Mouse (Mus musculus) bone marrow, adult 2 months (tissue): ENCODE results near the gene Hnrnph2.

Experiments used
- CTCF ChIP-seq: fragments of 200-500 bp; IDR thresholded peaks from 2 replicates; pipeline ENCODE4 v1.5.1; 2011; ENCODE audit warnings: low read length, control low read depth; ENCODE audit not compliant: control insufficient read depth, insufficient read depth
- POLR2A ChIP-seq: fragments of 200-500 bp; IDR thresholded peaks from 2 replicates; pipeline ENCODE4 v1.6.1; 2011; ENCODE audit warnings: low read depth, mild to moderate bottlenecking, control low read depth, low read length, borderline replicate concordance; ENCODE audit not compliant: control insufficient read depth

DNA sequence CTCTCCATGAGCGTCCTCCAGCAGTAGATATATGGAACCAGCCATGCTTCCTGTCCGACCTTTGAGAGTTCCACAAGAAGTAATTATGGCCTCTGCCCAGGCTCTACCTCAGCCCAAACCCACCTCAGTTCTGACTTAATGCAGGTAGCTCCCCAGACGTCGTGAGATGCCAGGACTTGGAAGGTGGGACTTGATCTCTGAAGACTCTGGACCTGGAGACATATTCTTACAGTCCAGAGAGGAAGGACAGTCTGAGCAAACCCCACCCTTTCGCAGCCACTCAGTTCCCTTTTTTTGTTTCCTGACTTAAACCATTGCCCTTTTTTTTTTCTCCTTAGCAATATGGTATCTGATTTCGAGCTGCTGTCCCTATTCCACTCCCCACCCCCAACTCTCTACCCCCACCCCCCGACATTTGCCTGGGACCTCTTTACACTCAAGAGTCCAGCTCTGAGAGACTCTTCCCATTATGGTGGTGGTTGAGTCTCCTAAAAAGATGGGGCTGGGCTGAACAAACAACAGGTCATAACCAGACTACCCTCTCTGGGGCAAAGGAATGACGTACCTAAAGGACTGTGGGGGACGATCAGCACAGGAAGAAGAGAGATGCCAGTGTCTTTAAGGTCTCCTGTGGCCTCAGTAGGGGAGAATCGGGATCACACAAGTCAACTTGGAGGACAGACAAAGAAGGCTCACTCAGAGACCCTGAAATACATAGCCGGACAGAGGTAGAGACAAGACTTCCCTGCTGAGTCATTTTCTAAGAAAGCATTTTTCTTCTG lies 17.9 kb upstream of the Hnrnph2 start, which contains the start of gene Btk:
- TF ChIP-seq POLR2A: no peak
- no peak for TF ChIP-seq CTCF
